Mouse (Mus musculus) kidney, postnatal 0 days (tissue): Measurements from ENCODE around the gene Lrrc2. TPM values are rescaled to one million over a fixed set of nuclear protein-coding genes. Genes with fewer than 3 reads are reported as not detected.

ENCODE experiments used
- ATAC-seq: fragments of 200-750 bp; cut with Nextera tagmentation; replicated peaks from 2 replicates; pipeline ENCODE4 v1.8.0; 2017; ENCODE audit warnings: low read depth, moderate number of reproducible peaks, moderate TSS enrichment, moderate library complexity; ENCODE audit not compliant: low FRiP score
- DNase-seq: peaks from one replicate; pipeline ENCODE4 v3.0.0-alpha.2; 2016; ENCODE audit warnings: low spot score
- H3K27ac ChIP-seq: fragments of 300-500 bp; sonication (generic); 2 replicates; pipeline ENCODE4 v1.5.1; 2014; ENCODE audit warnings: mild to moderate bottlenecking
- H3K27me3 ChIP-seq: fragments of 300-500 bp; sonication (generic); 2 replicates; pipeline ENCODE4 v1.6.1; 2014; ENCODE audit warnings: low read length, mixed read lengths; ENCODE audit not compliant: insufficient read depth
- H3K36me3 ChIP-seq: fragments of 300-500 bp; sonication (generic); 2 replicates; pipeline ENCODE4 v1.6.1; 2014; ENCODE audit warnings: low read length, mixed read lengths; ENCODE audit not compliant: insufficient read depth
- H3K4me1 ChIP-seq: fragments of 300-500 bp; sonication (generic); replicated peaks from 2 replicates; pipeline ENCODE4 v1.6.1; 2014; ENCODE audit warnings: antibody characterized with exemption, low read length, mixed read lengths; ENCODE audit not compliant: insufficient read depth
- H3K4me2 ChIP-seq: fragments of 300-500 bp; sonication (generic); 2 replicates; pipeline ENCODE4 v1.6.1; 2014; ENCODE audit warnings: mild to moderate bottlenecking, low read length, moderate library complexity, mixed read lengths
- H3K4me3 ChIP-seq: fragments of 300-500 bp; sonication (generic); replicated peaks from 2 replicates; pipeline ENCODE4 v1.5.1; 2014; ENCODE audit warnings: low read depth, low read length
- H3K9ac ChIP-seq: fragments of 300-500 bp; sonication (generic); 2 replicates; pipeline ENCODE4 v1.6.1; 2014; ENCODE audit warnings: low read depth, low read length
- H3K9me3 ChIP-seq: fragments of 300-500 bp; sonication (generic); replicated peaks from 2 replicates; pipeline ENCODE4 v1.6.1; 2016; ENCODE audit warnings: low read length, inconsistent platforms, mixed read lengths
- CTCF ChIP-seq: IDR thresholded peaks from 2 replicates; pipeline ENCODE4 v1.5.1; 2016; ENCODE audit warnings: antibody characterized with exemption, low read depth, mild to moderate bottlenecking, moderate library complexity
- WGBS: fragments of 180-500 bp; shearing (Covaris S2); extraction: QIAGEN DNeasy Blood & Tissue Kit; methylation state at CpG from one replicate; pipeline ENCODE4 v1.1.7; 2014; 5-methylcytosine and 5-hydroxymethylcytosine counted together
- microRNA-seq: library from miRNA; unstranded; fragments of <30 nt; microRNA quantifications from one replicate; pipeline ENCODE4, GENCODE M21; 2016
- polyA plus RNA-seq: library from polyadenylated mRNA; unstranded; fragments of >200 nt; fragmentation: Nextera tagmentation; extraction: Ambion mirVana; gene quantifications from 2 replicates; pipeline ENCODE4 v1.2.1, GENCODE M21; 2015

The Lrrc2 gene
- polyA plus RNA-seq, 1 experiment from 2014 or later: 0.51 TPM

- Histone ChIP-seq H3K27me3 (no peaks in the 10 kb centered on the region), H3K4me3 (no peak within 1 kb of the TSS), H3K4me2 (no peak within 1 kb of the TSS), H3K9ac (no peak within 1 kb of the TSS), H3K9me3 (no peaks in the 10 kb centered on the region), H3K4me1 (no peaks in the 10 kb centered on the region), H3K27ac (no peak within 1 kb of the TSS), H3K36me3 (no peaks in the 10 kb centered on the region)
- 82% methylated on average over 5 of the region's 5 CpGs for WGBS
- TF ChIP-seq CTCF: no peak
- no peak for DNase-seq
- ATAC-seq: no peak
These were observed 67.7 kb downstream of the Lrrc2 start, which contains the start of gene Ltf for GRCm38 (mm10) chr9:111019022-111019421. Gene Ltf (plus strand): TSS chr9:111019271.

GRCm38 (mm10) chr9:111026791-111027190, 75.4 kb downstream of the Lrrc2 start:
- Histone ChIP-seq H3K9me3 (no peaks in the 10 kb centered on the region), H3K27ac (no peak overlapping the region), H3K4me3 (no peak overlapping the region), H3K4me1 (no peaks in the 10 kb centered on the region), H3K9ac (no peak overlapping the region), H3K4me2 (no peak overlapping the region), H3K27me3 (no peaks in the 10 kb centered on the region), H3K36me3 (no peaks in the 10 kb centered on the region)
- WGBS: 85% methylated on average over 10 of the region's 10 CpGs
- ATAC-seq (no peak), DNase-seq (no peak)
- TF ChIP-seq CTCF: no peak

Small RNA genes lying within 50 kb of the gene (microRNA-seq; reads per million reads assigned to microRNA genes)
- gene Gm24269: not detected

Other genes with a start within 250 kb of the Lrrc2 start
- 1.1 and 1.5 TPM in 2 replicates for gene Myl3, start 209.7 kb upstream of the Lrrc2 start, polyA plus RNA-seq
- gene Pth1r, start 204.4 kb upstream of the Lrrc2 start, polyA plus RNA-seq: 179 and 192 TPM in 2 replicates
- not detected in 2 replicates for gene Prss42, start 153.4 kb upstream of the Lrrc2 start, polyA plus RNA-seq
- gene Prss44, start 137.6 kb upstream of the Lrrc2 start, polyA plus RNA-seq: not detected in 2 replicates
- not detected in 2 replicates for gene Prss43, start 124.9 kb upstream of the Lrrc2 start, polyA plus RNA-seq
- gene Prss45, start 117.0 kb upstream of the Lrrc2 start, polyA plus RNA-seq: not detected in 2 replicates
- not detected in 2 replicates for gene Prss46, start 107.0 kb upstream of the Lrrc2 start, polyA plus RNA-seq
- 0.27 and 0.33 TPM in 2 replicates for gene Prss50, start 93.6 kb upstream of the Lrrc2 start, polyA plus RNA-seq
- 4.1 and 5.3 TPM in 2 replicates for gene Als2cl, start 71.7 kb upstream of the Lrrc2 start, polyA plus RNA-seq
- gene Tmie, start 71.4 kb upstream of the Lrrc2 start, polyA plus RNA-seq: 2.3 and 2.9 TPM in 2 replicates
- not detected in 2 replicates for gene Fam240a, start 34.7 kb upstream of the Lrrc2 start, polyA plus RNA-seq
- gene Tdgf1, start 5.4 kb upstream of the Lrrc2 start, polyA plus RNA-seq: not detected in 2 replicates
- gene Rtp3, start 39.0 kb downstream of the Lrrc2 start, polyA plus RNA-seq: 0.56 and 0.89 TPM in 2 replicates
- gene Ltf, start 67.7 kb downstream of the Lrrc2 start, polyA plus RNA-seq: 2.2 and 2.5 TPM in 2 replicates
- 2.7 and 3.5 TPM in 2 replicates for gene Ccrl2, start 106.0 kb downstream of the Lrrc2 start, polyA plus RNA-seq
- gene Lrrfip2, start 166.0 kb downstream of the Lrrc2 start, polyA plus RNA-seq: 39.6 and 39.9 TPM in 2 replicates